Mouse (Mus musculus): ENCODE measurements around the gene Mdga1.
A peak's percentile ranks its signal among the peaks of the same experiment; 100 is the strongest.

The Mdga1 gene

DNA sequence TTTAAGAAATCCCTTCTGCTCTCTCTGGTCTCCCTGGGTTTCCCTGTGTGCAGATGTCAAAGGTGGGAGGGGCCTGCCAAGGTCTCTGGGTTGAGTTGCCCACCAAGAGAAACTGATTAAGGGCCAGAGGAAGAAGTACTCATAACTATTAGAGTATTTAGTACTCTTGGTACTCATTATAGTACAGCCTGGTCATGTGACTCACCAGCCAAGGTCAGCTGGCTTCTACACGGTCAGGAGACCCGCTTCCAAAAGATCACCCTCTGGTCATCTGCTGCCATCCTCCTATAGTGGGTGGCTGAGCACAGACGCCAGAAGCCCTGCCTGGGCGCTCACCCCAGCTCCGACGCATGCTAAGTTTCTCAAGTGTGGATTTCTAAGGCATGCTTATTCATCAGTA, 124.9 kb downstream of the Mdga1 start:
- no peak for DNase-seq (ENCODE audit: low read depth)

DNA sequence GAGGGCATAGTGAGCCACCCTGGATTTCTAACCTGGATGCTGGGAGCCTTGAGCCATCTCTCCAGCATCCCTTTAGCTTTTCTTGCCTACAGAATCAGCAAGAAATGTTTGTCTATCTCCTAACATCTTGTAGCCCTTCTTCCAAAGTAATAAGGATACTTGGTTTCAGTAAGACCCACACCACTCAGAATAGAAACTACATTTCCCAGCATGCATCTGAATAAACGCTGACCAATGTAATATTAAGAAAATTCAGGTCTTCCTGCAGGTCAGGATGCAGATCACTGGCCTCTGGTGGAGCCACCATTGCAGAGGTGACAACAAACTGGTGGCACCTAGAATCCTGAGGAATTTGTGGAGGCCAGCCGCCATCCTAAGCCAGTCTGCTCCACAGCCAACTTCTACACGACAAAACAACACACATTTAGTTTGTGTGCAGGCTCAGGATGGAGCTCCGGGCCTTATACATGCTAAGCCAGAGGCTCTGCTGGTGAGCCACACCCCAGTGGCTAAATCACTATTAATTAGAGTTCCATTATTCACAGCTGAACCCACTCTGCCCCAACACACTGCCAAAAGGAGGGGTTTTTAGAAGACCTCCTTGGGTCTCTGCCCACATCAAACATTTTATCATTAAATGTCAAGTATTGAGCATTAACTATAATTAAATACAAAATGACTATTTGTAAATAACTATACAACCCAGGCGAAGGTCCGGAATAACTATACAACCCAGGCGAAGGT, 126.3 kb downstream of the Mdga1 start:
- DNase-seq (ENCODE audit: low read depth) = no peak

DNA sequence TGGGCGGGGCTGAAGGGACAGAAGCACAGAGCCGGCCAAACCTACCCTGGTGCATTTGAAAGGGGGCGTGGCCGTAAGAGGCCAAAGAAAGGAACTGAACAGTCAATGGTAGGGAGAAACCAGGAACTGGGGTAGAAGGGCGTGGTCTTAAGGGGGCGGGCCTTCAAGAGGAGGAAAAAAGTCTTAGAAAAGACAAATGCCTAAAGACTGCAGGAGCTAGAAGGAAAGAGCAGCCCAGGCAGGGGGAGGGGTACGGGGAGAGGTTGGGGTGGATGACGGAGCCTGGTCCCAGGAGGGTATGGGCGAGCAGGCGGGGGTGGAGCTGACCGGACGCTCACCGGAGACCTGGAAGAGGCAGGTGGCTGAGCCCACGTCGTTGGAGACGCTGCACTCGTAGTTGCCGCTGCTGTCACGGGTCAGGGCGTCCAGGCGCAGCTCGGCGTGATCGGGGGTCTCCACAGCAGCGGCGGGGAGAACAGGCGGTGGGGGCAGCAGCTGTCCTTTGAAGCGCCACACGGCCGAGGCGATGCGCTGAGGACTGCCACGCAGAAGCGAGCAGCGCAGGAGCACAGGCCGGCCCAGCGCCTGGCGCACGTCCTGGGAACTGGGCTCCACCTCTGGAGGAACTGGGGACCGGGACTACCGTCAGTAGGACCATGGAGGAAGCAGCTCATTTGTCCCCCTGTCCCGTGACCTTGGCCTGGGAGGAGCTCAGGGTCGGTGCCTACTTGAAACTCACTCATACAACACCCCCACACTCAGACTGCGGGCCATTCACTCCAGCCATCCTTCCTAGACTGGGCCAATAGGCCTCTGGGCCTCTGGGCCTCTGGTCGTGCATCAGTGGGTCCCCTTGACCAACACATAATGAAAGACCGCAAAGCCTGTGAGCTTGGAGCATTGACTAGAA, 127.9 kb downstream of the Mdga1 start:
- DNase-seq (ENCODE audit: low read depth) = peak; percentile 78

DNA sequence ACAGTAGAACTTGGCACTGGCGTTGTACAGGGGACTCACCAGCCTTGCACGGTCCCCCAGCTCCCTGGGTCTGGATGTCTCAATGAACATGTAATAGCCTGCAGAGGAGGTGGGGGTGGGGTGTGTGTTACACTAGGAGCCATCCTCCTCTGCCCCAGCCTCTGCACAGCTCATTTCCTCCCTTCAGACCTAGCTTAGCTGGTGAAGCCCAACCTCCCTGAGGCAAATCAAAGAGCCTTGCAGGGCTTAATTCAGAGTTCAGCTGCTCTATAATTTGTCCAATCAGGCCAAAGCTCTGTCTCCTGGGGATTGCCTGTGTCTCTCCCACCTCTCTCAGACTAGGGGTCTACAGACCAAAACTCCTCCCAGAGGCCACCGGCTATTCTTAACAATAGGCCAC, 131.9 kb downstream of the Mdga1 start:
- DNase-seq (ENCODE audit: low read depth) = no peak

DNA sequence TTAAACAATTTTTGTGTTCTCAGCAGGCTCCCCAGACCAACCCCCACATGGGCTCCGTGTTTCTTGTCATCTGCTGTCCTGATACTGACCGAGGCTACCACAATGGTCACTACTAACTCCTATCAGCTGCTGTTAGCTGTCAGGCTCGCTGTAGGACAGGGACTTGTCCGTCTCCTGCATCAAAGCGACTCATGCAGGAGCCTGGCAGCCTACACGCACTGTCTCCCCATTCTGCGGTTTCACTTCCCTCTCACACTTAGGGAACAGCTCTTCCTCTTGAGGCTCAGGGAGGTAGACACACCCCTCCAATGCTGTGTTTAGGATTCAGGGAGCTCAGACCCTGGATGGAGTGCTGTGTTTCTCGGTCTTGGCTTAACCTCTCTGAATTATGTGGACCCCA, 132.4 kb downstream of the Mdga1 start:
- DNase-seq (ENCODE audit: low read depth) = no peak

DNA sequence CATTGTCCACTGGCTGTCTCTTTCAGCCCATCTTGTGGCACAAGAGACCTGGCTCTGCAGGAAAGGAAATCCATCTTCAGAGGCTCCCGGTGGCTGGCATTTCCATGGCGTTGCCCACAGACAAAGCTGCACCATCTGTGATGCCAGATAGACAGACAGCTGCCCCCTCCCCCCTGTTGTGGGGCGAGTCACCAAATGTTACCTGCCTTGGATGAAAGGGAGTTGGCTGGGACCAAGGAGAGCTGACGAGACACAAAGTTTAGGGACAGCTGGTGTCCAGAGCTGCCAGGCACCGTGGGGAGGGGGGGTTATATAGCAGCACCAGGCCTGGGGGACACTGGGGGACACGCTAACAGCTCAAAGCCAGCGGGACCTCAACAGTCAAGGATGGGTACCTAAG, 135.1 kb downstream of the Mdga1 start:
- no peak for DNase-seq (ENCODE audit: low read depth)

DNA sequence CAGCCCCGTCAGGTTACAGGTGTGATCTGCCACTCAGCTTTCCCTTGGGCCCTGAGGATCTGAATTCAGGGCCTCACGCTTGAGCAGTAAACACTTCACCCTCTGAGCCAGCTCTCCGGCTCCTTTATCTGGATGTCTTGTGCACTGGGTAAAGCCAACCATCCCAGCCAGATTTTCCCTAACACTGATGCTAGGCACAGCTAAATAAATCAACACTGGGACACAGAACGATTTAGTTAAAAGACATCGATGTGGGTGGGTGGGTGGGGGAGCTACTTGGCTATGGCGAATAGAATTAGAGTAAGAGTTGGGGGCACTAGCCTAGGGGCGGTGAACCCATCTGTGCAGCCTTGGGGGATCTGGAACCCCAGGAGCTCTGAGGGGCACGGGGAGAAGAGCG, 135.6 kb downstream of the Mdga1 start:
- DNase-seq (ENCODE audit: low read depth) = no peak

DNA sequence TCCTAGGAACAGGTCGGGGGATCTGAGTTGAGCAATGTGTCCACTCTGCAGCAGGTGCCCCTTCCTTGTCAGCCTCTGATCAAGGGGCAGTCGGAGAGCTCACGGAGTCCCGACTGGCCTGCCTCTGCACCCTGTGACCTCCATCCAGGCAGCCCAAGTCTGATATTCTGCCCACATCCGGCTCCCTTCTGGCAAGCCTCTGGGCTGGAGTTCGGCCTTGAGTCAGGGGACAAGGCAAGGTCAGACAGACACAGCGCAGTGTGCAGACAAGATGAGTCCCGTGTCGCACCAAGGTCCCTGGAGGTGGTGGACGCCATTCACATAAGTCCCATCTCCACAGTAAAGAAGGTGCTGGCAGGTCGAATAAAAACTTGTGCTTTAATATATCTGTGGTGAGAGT, 138.2 kb downstream of the Mdga1 start:
- DNase-seq (ENCODE audit: low read depth) = no peak

DNA sequence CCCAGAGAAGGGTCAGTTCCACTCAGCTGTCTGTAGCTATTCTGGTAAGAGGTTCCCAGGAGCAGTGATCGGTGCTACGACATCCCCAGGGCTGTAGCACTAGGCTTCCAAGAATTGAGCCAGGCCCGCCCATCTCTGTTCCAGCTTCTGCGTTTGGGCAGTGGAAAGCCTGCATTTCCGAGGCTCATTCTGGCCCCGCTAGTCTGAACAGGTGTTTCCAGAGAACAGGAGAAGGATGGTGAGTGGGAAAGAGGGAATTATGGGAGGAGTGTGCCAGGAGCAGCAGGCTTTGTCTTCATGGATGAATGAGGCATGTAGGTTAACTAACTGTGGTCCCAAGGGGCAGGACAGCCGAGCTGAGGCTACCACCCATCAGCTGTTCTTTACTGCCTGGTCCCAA, 140.8 kb downstream of the Mdga1 start:
- no peak for DNase-seq (ENCODE audit: low read depth)

DNA sequence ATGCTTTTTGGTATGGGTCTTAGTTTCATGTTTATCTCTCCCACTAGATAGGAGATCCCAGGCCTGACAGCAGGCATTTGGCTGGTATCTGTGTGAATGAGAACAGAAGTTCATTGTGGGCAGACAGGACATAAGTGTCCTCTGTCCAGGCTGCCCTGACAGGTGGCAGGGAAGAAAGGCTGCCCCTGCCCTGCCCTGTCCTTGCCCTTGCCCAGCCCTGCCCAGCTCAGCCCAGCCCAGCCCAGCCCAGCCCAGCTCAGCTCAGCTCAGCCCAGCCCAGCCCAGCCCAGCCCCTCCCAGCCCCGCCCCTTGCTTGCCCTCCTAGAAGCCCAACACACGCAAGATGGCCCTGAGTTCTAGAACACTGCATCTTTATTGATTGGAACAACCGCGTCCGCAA, 142.3 kb downstream of the Mdga1 start:
- no peak for DNase-seq (ENCODE audit: low read depth)

DNA sequence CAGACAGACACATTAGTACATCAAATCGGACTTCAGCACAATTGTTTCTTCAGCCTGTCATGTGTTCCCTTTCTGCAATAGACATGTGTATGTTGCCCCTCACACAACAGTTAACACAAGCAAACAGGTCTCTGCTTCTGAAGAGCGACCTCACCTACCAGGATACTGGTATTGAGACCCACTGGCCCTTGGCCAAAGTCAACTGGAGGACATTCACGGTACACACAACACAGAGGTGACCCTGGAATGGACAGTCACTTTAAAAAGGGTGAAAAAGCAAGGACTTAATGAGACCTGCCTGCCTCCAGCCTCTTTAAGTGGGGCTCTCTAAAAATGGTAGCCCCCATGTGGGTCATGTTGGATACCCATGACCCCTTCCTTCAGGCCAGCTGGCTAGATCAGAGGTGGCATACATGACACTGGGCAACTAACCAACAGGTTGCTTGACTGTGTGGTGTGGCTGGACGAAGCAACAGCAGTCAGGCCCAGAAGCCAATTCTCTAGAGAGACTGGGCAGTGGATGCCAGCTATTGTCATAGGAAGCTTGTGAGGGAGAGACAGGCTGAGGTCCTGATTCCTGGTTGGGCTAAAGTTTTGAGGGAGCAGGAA, 145.3 kb downstream of the Mdga1 start:
- DNase-seq (ENCODE audit: low read depth) = no peak

DNA sequence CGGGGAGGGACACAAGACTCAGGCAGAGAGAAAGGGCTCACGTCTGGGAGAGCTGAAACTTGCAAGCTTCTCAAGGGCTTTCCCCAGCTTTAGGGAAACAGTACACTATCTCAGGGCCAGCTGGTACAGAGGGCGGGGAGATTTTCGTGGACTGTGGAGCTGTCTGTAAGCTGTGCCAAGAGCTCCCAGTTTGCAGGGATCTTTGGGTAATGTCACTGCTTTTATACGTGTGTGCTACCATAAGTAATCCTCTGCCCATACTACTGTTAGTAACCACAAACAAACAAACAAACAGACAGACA, 145.7 kb downstream of the Mdga1 start:
- no peak for DNase-seq (ENCODE audit: low read depth)

DNA sequence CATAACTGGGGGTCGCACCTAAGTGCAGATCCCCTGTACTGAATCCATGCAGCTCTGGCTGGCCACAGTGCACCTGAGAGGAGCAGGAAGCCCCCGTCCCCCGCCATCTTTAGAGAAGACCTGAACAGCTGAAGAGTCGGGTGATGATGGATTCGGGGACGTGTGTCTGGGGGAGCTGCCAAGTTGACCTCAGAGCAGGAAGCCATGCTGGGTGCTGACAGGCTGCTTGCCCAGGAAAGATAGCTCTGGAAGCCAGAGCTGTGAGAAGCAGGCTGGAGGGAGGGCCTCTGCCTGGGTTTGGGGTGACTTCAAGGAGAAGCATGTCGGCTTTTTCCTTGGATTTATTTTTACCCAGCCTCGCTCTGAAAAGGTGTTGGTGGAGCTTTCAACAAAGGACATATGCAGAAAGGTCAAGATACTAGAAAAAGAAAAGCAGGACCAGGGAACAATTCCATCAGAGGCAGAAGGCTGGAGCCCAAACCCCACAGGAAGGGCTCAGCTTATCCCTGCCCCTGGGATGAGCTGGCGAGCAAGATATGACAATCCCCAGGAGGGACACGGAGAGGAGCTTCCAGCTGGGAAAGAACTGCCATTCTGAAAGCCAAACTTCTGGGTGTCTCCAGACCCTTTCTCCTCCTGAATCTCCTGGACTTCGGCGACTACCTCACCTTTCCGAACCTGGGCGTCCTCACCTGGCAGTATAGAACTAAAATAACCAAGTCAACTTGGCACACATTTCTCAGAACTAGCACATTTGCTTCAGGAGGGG, 146.3 kb downstream of the Mdga1 start:
- DNase-seq (ENCODE audit: low read depth) = no peak

DNA sequence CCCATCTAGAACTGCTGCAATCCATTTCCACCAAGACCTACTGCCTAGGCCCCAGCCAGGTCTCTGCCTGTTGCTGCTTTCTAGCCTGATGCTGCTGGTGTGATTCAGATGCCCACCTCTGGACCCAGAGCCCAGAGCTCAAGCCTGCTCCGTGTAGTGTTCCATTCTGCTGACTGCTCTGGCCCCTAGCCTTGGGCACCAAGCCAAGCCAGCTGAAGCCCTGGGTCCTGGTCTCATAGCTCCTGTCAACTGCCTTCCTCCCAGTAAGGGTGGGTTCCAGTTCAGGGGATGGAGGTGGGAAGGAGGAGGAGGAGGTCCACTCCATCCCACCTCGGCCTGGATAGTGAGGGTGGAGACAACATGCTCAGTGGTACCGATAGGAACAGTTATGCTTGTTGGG, 150.3 kb downstream of the Mdga1 start:
- DNase-seq (ENCODE audit: low read depth) = no peak

DNA sequence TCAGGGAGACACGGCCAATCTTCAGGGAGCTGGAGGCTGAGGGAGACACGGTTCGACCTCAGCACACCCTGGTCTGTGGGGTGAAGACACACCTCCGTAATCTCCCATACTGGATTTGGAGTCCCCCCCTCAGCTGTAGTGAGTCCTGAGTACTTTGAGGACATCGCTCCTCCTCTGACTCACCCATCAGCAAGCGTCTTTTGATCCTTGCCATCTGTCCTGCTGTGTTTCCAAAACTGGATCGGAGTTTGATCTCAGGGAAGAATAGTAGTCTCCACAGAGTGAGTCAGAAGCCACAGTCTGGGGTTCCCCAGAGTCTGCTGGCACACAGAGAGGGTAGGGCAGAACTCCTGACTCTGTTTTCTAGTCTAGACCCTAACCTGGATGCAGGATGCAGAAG, 150.9 kb downstream of the Mdga1 start:
- DNase-seq (ENCODE audit: low read depth) = no peak

DNA sequence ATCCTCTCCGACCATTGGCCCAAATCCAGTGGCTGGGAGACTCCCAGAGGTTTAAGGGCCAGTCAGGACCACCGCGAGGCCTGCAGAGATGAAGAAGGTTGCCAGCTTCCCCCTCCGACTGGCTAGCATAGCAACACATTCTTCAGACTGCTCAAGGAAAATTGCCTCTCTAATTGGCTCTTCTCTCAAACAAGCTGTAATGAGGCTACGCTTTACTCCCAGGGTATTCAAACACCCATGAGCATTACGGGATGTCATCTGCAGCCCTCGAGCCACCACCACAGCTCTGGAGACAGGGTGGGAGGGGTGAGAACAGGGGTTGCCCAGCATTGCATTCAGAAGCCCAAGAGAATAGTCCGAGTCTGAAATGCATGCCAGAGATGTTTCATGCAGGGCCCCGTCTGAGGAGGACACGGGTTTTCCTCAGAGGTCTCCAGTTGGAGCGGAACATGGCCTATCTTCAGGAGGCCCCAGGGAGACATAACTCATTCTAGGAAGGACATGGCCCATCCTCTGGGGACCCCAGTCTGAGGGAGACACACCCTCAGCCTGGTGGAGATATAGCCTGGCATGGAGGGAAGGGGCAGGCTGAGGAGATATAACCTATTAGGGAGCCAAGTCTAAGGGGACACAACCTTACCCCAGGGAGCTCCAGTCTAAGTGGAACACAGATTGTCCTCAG, 151.5 kb downstream of the Mdga1 start:
- DNase-seq (ENCODE audit: low read depth) = no peak

DNA sequence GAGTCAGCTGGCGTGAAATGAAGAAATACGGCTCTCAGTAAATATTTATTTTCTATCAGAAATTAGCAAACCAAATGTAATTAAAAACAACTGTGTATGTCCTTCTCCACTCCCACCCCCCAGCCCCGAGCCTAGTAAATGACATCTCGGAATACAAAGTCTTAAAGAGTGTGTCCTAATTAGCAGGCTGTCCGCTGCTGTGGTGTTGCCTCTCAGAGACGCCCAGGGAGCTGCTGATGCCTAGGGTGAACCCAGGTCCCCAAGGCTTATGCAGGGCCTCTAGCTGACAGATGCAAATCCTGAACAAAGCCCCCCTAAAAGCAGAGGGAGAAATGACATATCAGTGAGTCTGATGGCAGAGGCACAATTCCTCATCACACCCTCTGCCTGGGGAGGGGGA, 155.1 kb downstream of the Mdga1 start:
- no peak for DNase-seq (ENCODE audit: low read depth)

DNA sequence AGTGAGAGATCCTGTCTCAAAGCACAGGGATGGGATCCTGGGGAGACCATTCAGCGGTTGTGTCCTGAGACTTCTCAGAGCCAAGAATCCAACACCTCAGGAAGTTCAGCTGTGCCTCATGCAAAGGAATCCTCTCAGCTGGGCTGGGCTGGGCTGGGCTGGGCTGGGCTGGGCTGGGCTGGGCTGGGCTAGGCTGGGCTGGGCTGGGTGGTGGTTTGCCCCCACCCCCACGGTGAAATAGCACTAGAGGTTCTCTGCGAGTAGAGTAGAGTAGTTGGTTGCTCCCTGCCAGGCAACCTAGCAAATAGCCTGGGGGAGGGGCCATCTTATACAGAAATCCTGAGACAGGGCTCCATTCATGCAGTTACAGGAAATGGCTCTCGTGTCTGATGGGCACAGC, 156.6 kb downstream of the Mdga1 start:
- DNase-seq (ENCODE audit: low read depth) = no peak

DNA sequence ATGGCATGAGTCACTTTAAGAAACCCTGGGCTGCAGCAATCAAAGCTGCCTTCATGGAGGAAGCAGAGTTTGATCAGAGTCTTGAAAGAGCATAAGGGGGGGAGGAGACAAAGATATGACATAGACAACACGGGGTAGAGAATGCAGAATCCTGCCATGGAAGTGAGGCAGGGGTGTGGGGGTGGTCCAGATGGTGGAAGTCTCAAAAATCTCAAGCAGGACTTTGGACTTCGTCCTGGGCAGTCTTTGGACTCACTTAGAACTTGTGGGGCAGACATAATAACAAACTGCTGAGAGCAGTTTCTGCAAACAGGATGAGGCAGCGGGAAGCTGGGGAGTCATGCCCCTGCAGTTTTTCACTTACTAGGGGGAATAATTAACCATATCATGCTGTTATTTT, 166.3 kb downstream of the Mdga1 start:
- no peak for DNase-seq (ENCODE audit: low read depth)

DNA sequence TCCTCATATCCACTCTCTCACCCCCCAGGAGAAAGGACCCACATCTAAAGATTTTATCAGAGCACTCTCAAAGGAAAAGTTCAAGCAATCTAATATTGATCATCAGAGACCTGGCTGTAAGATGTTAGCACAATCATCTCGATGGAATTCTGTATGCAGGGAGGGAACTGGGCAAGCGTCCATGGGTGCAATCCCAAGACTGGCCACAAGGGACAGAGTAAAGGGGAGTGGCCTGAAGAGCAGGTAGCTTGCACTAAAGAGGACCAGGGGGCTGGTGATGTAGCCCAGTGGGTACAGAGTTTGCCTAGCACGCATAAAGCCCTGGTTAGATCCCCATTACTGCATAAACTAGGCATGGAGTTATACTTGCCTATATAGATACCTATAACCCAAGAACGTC, 168.5 kb downstream of the Mdga1 start:
- DNase-seq (ENCODE audit: low read depth) = peak; percentile 56

DNA sequence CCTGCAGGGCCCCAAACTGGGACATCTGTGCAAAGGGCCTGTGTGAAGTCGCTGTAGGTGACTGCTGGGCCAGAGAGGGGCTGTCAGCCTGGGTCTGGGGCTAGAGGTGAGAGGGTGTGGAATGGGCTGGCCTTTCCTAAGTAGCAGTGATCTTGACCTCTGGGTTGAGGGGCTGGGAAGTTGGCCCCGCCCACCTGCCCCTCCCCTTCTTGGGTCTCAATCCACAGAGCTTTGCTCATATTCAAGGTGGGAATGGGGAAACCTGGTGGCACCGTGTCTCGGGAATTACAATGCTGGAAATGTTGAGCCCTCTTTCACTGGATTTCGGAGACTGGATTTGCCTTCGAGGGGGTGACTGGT, 169.8 kb downstream of the Mdga1 start:
- no peak for DNase-seq (ENCODE audit: low read depth)
